Mouse (Mus musculus): ENCODE data around the gene Kif13a. TPM values are rescaled to one million over a fixed set of nuclear protein-coding genes. Genes with fewer than 3 reads are reported as not detected.

Gene Kif13a
- polyA plus RNA-seq, 1 experiment from 2014 or later, result 30.6 TPM

DNA sequence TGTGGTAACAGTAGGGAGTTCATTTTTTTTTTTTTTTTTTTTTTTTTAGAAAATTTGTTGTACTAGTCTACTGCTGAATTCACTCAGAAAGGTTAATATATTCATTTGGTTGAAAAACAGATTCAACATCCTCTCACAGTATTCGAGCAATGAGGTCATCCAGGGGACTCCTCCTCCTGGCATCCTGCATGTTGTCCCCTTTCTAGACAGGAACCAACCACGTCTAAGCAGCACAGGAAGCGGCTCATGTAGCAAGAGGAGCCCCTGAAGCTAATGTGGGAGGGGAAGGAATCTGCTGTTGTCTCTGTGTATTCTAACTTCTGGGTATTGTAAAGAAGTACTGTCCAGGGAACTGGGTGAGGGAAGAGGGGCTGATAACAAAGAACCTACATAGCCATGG, 18.4 kb upstream of the Kif13a start:
- no peaks in the 10 kb centered on the region for H3K9me3 ChIP-seq
- H3K27ac ChIP-seq, result no peak overlapping the region
- no peak overlapping the region for H3K4me3 ChIP-seq
- H3K9ac ChIP-seq, result no peak overlapping the region
- no peak overlapping the region for H3K4me2 ChIP-seq
- H3K4me1 ChIP-seq, result no peaks in the 10 kb centered on the region
- no peaks in the 10 kb centered on the region for H3K36me3 ChIP-seq
- 39% methylated on average over 3 of the region's 3 CpGs for WGBS
- ATAC-seq (ENCODE audit: borderline replicate concordance, extremely low read depth, low FRiP score, low TSS enrichment), result no peak; the same call in 1 of the 2 replicates
- no peaks in the 10 kb centered on the region for H3K27me3 ChIP-seq

- Histone ChIP-seq H3K36me3 (no peaks in the 10 kb centered on the region), H3K27ac (no peak overlapping the region), H3K4me1 (no peaks in the 10 kb centered on the region), H3K9ac (no peak overlapping the region), H3K4me3 (no peak overlapping the region), H3K27me3 (no peaks in the 10 kb centered on the region), H3K4me2 (no peak overlapping the region), H3K9me3 (no peaks in the 10 kb centered on the region)
- 67% methylated on average over 5 of the region's 5 CpGs for WGBS
- ATAC-seq (ENCODE audit: borderline replicate concordance, extremely low read depth, low FRiP score, low TSS enrichment), result no peak
These were observed 16.4 kb upstream of the Kif13a start for GRCm38 (mm10) chr13:46946041-46946440.

DNA sequence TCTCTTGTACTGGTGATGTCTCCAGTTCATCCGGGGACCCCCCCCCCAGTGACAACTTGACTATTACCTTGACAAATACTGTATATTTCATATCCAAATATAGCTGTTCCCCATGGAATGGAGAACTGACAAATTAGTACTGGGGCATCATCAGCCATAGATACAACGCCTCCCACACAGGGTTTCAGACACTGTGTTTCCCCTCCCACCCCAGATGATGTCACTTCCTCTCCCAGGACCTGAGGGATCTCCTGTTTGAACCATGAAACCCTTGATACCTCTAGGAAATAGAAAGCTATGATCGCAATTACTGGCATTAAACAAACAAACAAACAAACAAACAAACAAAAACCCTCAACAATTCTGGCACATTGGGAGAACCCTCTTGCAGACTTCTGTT, 15.6 kb upstream of the Kif13a start:
- H3K36me3 ChIP-seq, result no peaks in the 10 kb centered on the region
- ATAC-seq (ENCODE audit: borderline replicate concordance, extremely low read depth, low FRiP score, low TSS enrichment), result no peak
- no peak overlapping the region for H3K27ac ChIP-seq
- H3K27me3 ChIP-seq, result no peaks in the 10 kb centered on the region
- no peak overlapping the region for H3K4me2 ChIP-seq
- no peak overlapping the region for H3K9ac ChIP-seq
- H3K4me1 ChIP-seq, result no peaks in the 10 kb centered on the region
- 73% methylated on average over 3 of the region's 3 CpGs for WGBS
- no peaks in the 10 kb centered on the region for H3K9me3 ChIP-seq
- no peak overlapping the region for H3K4me3 ChIP-seq

GRCm38 (mm10) chr13:46943294-46943693, 13.6 kb upstream of the Kif13a start:
- Histone ChIP-seq H3K9me3 (no peaks in the 10 kb centered on the region), H3K4me1 (no peaks in the 10 kb centered on the region), H3K4me2 (no peak overlapping the region), H3K36me3 (no peaks in the 10 kb centered on the region), H3K27me3 (no peaks in the 10 kb centered on the region), H3K27ac (no peak overlapping the region), H3K9ac (no peak overlapping the region), H3K4me3 (no peak overlapping the region)
- ATAC-seq (ENCODE audit: borderline replicate concordance, extremely low read depth, low FRiP score, low TSS enrichment), result no peak

DNA sequence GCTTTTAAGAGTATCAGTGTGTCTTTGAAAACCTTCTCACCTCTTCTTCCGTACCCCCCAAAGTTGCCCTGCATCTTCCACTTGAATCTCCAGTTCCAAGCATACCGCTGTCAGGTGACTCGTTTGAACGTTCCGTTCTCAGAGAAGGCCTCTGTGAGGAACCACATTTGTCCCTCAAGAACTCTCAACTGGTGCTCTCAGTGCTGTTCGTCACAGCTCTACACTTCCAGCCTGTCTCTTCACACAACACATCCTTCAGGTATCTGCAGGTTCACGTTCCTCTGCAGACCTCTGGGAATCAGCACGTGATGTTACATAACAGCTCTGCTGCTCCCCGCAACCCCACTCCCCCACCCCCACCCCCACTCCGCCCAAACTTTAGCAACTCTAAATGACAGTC, 4.4 kb upstream of the Kif13a start:
- H3K27ac ChIP-seq, result no peak overlapping the region
- WGBS, result 61% methylated on average over 10 of the region's 10 CpGs
- no peaks in the 10 kb centered on the region for H3K36me3 ChIP-seq
- no peaks in the 10 kb centered on the region for H3K27me3 ChIP-seq
- H3K4me1 ChIP-seq, result peaks cover 4% of the 10 kb centered on the region
- no peaks in the 10 kb centered on the region for H3K9me3 ChIP-seq
- no peak overlapping the region for H3K4me3 ChIP-seq
- H3K4me2 ChIP-seq, result no peak overlapping the region
- H3K9ac ChIP-seq, result no peak overlapping the region
- no peak for ATAC-seq (ENCODE audit: borderline replicate concordance, extremely low read depth, low FRiP score, low TSS enrichment)

- no peaks in the 10 kb centered on the region for H3K36me3 ChIP-seq
- H3K27ac ChIP-seq, result no peak overlapping the region
- H3K9me3 ChIP-seq, result no peaks in the 10 kb centered on the region
- no peaks in the 10 kb centered on the region for H3K27me3 ChIP-seq
- ATAC-seq (ENCODE audit: borderline replicate concordance, extremely low read depth, low FRiP score, low TSS enrichment), result no peak
- H3K4me1 ChIP-seq, result peaks cover 15% of the 10 kb centered on the region
- H3K4me2 ChIP-seq, result no peak overlapping the region
- no peak overlapping the region for H3K4me3 ChIP-seq
- H3K9ac ChIP-seq, result no peak overlapping the region
- 61% methylated on average over 6 of the region's 6 CpGs for WGBS
These were observed 3.2 kb upstream of the Kif13a start for GRCm38 (mm10) chr13:46932846-46933245.

DNA sequence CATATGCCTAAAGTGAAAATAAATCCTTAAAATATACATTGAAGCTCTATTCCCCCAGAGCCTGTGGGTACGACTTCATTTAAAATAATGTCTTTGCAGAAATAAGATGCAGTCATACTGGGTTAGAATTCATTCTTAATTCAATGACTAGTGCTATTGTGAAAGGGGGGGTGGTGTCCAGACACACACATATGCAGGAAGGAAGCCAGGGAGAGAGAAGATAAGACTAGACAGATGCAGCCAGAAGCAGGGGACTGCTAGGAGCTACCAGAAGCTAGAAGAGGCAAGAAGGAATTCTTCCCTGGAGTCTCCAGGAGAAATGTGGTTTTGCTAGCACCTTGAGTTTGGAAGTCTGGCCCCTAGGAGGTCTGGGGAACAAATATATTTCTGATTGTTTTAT, 2.4 kb upstream of the Kif13a start:
- H3K4me1 ChIP-seq, result peaks cover 21% of the 10 kb centered on the region
- ATAC-seq (ENCODE audit: borderline replicate concordance, extremely low read depth, low FRiP score, low TSS enrichment), result no peak
- 0 out of 2 replicates have a peak, but pooled peaks cover 2% of the 10 kb centered on the region for H3K36me3 ChIP-seq

DNA sequence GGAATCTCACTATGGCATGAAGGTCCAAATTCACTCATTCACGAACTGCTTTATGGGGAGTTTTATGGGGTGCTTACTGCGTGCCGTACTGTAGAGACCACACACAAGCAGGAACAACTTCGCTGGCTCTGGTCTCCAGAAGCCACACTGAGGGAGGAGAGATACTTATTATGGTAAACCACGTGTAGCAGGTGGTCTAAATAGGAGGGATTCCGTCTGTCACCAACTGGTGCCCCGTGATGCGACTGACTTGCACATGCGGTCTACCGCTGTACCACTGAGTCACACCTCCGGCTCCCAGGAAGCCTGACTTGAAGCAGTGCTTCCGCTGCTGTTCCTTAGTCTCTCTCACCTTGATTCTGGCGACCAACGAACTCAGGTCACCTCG, 986 bp upstream of the Kif13a start:
- no peak; the same call in none of the 2 replicates for ATAC-seq (ENCODE audit: borderline replicate concordance, extremely low read depth, low FRiP score, low TSS enrichment)
- Histone ChIP-seq H3K4me2 (peak overlapping the region; percentile 86), H3K4me1 (peaks cover 33% of the 10 kb centered on the region), H3K27ac (peak overlapping the region; percentile 100), H3K9me3 (no peaks in the 10 kb centered on the region), H3K4me3 (peak overlapping the region; percentile 94), H3K9ac (peak overlapping the region; percentile 91), H3K27me3 (no peaks in the 10 kb centered on the region), H3K36me3 (peaks cover 11% of the 10 kb centered on the region; the same call in 1 of the 2 replicates)
- WGBS, result 1% methylated on average over 15 of the region's 15 CpGs

More for the DNA sequence above, 2.4 kb upstream of the Kif13a start:
- Histone ChIP-seq H3K9ac (no peak overlapping the region), H3K9me3 (no peaks in the 10 kb centered on the region), H3K27me3 (no peaks in the 10 kb centered on the region), H3K27ac (no peak overlapping the region), H3K4me3 (no peak overlapping the region), H3K4me2 (no peak overlapping the region)
- WGBS, result 67% methylated on average over 1 of the region's 1 CpGs

DNA sequence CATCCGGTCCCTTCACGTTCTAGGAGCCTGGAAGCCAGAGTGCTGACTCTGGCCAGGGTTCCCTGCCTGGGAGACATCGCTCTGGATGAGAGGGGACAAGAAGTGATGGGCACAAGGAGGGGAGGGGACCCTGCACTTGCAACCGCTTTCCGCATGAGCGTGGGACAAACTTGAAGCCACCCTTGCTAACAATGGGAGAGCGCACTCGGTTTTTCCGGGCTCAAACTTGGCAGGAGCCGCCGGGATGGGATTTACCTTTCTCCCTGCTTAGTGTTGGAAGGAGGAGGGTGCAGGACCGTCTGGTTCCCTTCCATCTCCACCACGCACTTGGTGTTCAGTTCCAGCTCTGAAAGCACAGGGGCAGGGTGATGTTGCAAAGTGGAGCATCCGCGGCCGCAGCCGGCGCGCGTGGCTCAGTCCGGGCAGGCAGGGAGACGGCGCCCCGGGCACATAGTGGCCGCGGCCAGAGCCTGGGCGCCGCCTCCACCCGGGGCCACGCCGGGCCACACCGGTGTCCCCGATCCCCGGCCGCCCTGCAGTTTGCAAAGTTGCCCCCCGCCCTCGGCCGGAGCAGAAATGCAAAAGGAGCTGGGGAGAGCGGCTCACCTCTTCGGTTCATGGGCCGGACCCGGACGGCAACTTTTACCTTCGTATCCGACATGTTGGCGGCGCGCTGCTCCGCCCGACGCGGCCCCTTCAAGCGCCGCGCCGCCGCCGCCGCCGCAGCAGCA, 541 bp downstream of the Kif13a start:
- H3K27me3 ChIP-seq, result no peaks in the 10 kb centered on the region
- H3K9me3 ChIP-seq, result no peaks in the 10 kb centered on the region
- H3K36me3 ChIP-seq, result peaks cover 13% of the 10 kb centered on the region; the same call in 1 of the 2 replicates
- H3K27ac ChIP-seq, result peak overlapping the region; percentile 100
- H3K9ac ChIP-seq, result peak overlapping the region; percentile 91
- peak overlapping the region; percentile 86 for H3K4me2 ChIP-seq
- WGBS, result under 1% methylated on average over 58 of the region's 60 CpGs
- ATAC-seq (ENCODE audit: borderline replicate concordance, extremely low read depth, low FRiP score, low TSS enrichment), result peak; percentile 25; the same call in 1 of the 2 replicates
- H3K4me3 ChIP-seq, result peak overlapping the region; percentile 94
- peaks cover 33% of the 10 kb centered on the region for H3K4me1 ChIP-seq

- Histone ChIP-seq H3K27me3 (no peaks in the 10 kb centered on the region), H3K27ac (no peak overlapping the region), H3K36me3 (peaks cover 13% of the 10 kb centered on the region; the same call in 1 of the 2 replicates), H3K4me2 (peak overlapping the region; percentile 86), H3K4me1 (peaks cover 33% of the 10 kb centered on the region), H3K4me3 (peak overlapping the region; percentile 94), H3K9ac (peak overlapping the region; percentile 91), H3K9me3 (no peaks in the 10 kb centered on the region)
- WGBS, result 33% methylated on average over 5 of the region's 5 CpGs
- ATAC-seq (ENCODE audit: borderline replicate concordance, extremely low read depth, low FRiP score, low TSS enrichment), result no peak
These were observed 1.3 kb downstream of the Kif13a start for GRCm38 (mm10) chr13:46928404-46928803.

DNA sequence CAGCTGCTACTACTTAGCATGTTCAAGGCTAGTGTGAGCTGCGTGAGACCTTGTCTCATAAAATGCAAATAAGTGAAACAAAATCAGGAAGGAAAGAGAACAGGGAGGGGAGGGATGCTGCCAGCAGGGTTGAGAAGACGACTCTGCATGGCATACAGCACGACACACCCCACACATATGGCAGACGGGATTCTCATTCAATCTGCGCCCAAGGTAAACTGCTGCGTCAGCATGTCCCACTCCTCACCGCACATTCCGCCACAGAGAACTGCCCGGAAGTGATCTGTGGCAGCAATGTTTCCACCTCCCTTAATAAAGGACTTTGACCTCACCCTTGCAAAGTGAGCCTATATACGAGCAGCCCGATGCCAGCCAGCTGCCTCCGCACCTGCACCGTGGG, 4.0 kb downstream of the Kif13a start:
- Histone ChIP-seq H3K4me1 (peaks cover 45% of the 10 kb centered on the region), H3K4me3 (no peak overlapping the region), H3K27me3 (no peaks in the 10 kb centered on the region), H3K4me2 (no peak overlapping the region), H3K27ac (no peak overlapping the region), H3K36me3 (peaks cover 13% of the 10 kb centered on the region; the same call in 1 of the 2 replicates), H3K9me3 (no peaks in the 10 kb centered on the region), H3K9ac (no peak overlapping the region)
- WGBS, result 86% methylated on average over 13 of the region's 13 CpGs
- no peak for ATAC-seq (ENCODE audit: borderline replicate concordance, extremely low read depth, low FRiP score, low TSS enrichment)

DNA sequence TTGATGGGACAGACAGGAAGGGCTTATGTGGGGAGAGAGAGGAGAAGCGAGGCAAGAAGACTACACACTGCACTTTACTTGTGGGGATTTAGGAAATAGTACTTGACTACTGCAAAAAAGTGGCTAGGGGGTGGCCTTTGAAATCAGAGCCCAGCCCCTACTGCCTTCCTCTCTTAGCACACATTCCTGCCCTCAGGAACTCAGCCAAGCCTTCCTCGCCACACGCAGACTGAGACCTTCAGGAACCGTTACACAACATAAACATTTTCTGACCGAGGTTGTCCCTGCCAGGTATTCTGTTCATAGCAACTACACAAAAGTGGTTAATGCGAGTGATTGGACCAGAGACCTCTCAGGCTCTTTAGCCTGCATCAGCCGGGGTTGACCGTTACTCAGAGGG, 8.1 kb downstream of the Kif13a start:
- 36% methylated on average over 8 of the region's 8 CpGs for WGBS
- H3K36me3 ChIP-seq, result peaks cover 9% of the 10 kb centered on the region; the same call in 1 of the 2 replicates
- no peaks in the 10 kb centered on the region for H3K27me3 ChIP-seq
- peak overlapping the region; percentile 7; the same call in 1 of the 2 replicates for H3K27ac ChIP-seq
- no peaks in the 10 kb centered on the region for H3K9me3 ChIP-seq
- peaks cover 32% of the 10 kb centered on the region for H3K4me1 ChIP-seq
- no peak for ATAC-seq (ENCODE audit: borderline replicate concordance, extremely low read depth, low FRiP score, low TSS enrichment)
- H3K4me3 ChIP-seq, result no peak overlapping the region
- no peak overlapping the region for H3K4me2 ChIP-seq
- H3K9ac ChIP-seq, result no peak overlapping the region
